Mouse (Mus musculus): ENCODE results near the gene Cd6. TPM values are rescaled to one million over a fixed set of nuclear protein-coding genes. Genes with fewer than 3 reads are reported as not detected.

The Cd6 gene
- total RNA-seq, 2 experiments from 2014 or later, result not detected

GRCm38 (mm10) chr19:10841721-10842626 lies 12.1 kb upstream of the Cd6 start:
- no peak for DNase-seq
- intact Hi-C loops (cut with DNase I; ENCODE audit: low total_unique reads), result no loop called here

- intact Hi-C loops (cut with DNase I; ENCODE audit: low total_unique reads), result no loop called here
- no peak for DNase-seq
Observed at GRCm38 (mm10) chr19:10839010-10839892, 9.4 kb upstream of the Cd6 start, which contains the start of gene Slc15a3. Gene Slc15a3, plus strand, starts transcription at chr19:10839727.

DNA sequence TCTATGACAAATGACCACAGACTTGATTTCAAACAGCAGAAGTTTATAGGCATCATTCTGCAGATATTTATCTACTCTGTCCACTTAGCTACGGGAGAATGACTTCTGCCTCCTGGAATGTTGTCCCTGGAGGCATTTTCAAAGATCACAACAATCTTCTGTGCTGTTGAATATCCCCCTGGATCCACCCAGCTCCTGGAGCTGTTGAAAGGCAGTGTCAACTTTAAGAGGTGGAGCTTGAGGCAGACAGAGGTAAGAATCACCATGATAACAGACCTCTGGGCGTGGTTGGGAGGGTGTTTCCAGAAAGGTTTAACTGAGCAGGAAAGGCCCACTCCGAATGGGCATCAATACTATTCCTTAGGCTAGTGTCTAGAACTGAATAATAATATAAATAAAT lies 5.8 kb upstream of the Cd6 start:
- intact Hi-C loops (cut with DNase I; ENCODE audit: low total_unique reads), result no loop called here
- no peak for DNase-seq

DNA sequence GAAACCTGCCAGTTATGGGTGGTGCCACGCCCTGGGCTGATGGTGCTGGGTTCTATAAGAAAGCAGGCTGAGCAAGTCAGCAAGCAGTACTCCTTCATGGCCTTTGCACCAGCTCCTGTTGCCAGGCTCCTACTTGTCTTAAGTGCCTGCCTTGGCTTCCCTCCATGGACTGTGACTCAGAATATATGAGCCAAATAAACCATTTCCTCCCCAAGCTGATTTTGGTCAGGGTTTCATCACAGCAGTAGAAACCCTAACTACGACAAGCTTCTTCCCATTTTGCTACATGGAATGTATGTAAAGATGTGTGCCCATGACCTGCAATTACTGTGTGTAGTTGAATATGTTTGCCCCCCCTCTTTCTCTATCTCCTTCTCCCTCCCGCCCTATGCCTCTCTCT lies 3.8 kb upstream of the Cd6 start:
- intact Hi-C loops (cut with DNase I; ENCODE audit: low total_unique reads), result no loop called here
- DNase-seq, result no peak

- intact Hi-C loops (cut with DNase I; ENCODE audit: low total_unique reads), result no loop called here
- DNase-seq, result no peak
Observed at GRCm38 (mm10) chr19:10832030-10832429, 2.2 kb upstream of the Cd6 start.

DNA sequence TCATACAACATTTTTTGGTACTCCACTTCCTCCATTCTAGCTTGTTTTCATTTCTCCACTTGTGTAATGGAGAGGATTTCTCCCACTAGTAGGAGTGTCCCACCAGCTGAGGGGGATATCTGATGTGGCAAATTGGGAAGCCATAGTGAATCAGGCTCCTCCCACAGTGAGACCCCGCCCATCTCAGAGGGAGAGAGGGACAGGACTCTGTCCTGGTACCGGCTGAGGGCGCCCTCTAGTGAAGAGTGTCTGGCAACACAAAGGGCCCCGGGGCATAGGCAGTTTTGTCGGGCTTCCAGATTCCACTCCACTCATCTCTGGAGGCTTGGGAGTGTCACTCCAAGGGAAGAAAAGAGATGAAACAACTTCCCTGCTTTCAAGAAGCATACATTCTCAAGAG lies 1.6 kb upstream of the Cd6 start:
- peak; percentile 76 for DNase-seq
- intact Hi-C loops (cut with DNase I; ENCODE audit: low total_unique reads), result no loop called here

- intact Hi-C loops (cut with DNase I; ENCODE audit: low total_unique reads), result loop anchor here (5.0 kb wide), 1 partner anchor 116 kb away; no protein-coding TSS in a partner anchor
- no peak for DNase-seq
Observed at GRCm38 (mm10) chr19:10828321-10828720, 1.5 kb downstream of the Cd6 start.

DNA sequence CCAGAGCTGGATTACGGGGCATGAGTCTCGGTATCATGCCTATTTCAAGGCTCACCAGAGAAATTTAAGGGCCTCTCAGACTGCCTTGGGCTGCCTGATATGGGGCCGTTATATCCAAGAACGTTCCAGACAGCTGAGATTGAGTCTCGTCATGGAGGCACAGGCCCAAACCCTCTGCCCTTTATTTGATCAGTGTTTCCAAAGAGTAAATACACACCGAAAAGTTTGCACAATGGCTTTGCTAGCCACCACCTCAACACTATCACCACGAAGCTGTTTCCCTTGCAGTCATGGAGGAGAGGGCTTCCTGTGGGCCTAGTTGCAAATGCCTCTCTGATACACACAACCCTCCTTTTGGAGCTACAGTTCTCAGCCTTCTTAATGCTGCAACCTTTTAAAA lies 5.8 kb downstream of the Cd6 start:
- intact Hi-C loops (cut with DNase I; ENCODE audit: low total_unique reads), result loop anchor here (5.0 kb wide), 1 partner anchor 102 kb away; no protein-coding TSS in a partner anchor
- no peak for DNase-seq

- intact Hi-C loops (cut with DNase I; ENCODE audit: low total_unique reads), result loop anchor here (5.0 kb wide), 1 partner anchor 100 kb away; no protein-coding TSS in a partner anchor
- no peak for DNase-seq
Observed at GRCm38 (mm10) chr19:10822534-10822933, 7.3 kb downstream of the Cd6 start.

- intact Hi-C loops (cut with DNase I; ENCODE audit: low total_unique reads), result loop anchor here (5.0 kb wide), 1 partner anchor 99 kb away; no protein-coding TSS in a partner anchor
Observed at GRCm38 (mm10) chr19:10821319-10821718, 8.5 kb downstream of the Cd6 start.

GRCm38 (mm10) chr19:10818217-10818946 lies 11.5 kb downstream of the Cd6 start:
- DNase-seq, result no peak
- intact Hi-C loops (cut with DNase I; ENCODE audit: low total_unique reads), result no loop called here

More at GRCm38 (mm10) chr19:10821319-10821718, 8.5 kb downstream of the Cd6 start:
- no peak for DNase-seq

GRCm38 (mm10) chr19:10816462-10816861 lies 13.4 kb downstream of the Cd6 start:
- DNase-seq, result no peak
- intact Hi-C loops (cut with DNase I; ENCODE audit: low total_unique reads), result no loop called here

GRCm38 (mm10) chr19:10815871-10816270 lies 14.0 kb downstream of the Cd6 start:
- no peak for DNase-seq
- intact Hi-C loops (cut with DNase I; ENCODE audit: low total_unique reads), result no loop called here

- no peak for DNase-seq
- intact Hi-C loops (cut with DNase I; ENCODE audit: low total_unique reads), result no loop called here
Observed at GRCm38 (mm10) chr19:10813905-10814304, 16.0 kb downstream of the Cd6 start.

DNA sequence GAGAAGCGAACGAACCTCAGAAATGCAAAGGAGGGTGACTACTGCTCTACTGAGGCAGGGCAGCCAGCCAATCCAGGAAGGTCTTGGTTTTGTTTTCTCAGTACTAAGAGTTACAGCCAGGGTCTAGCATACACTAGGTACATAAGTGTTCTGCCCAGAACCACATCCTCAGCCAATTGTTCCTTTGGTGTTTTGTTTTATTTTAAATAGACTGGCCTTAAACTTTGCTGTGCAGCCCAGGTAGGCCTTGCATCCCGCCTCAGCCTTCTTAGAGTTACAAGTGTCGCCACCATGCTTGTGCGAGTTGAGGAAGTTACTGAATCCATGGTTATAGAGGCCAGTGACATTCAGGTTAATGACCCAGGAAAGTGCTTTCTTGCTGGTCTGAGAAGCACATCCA lies 16.8 kb downstream of the Cd6 start:
- intact Hi-C loops (cut with DNase I; ENCODE audit: low total_unique reads), result no loop called here
- no peak for DNase-seq

DNA sequence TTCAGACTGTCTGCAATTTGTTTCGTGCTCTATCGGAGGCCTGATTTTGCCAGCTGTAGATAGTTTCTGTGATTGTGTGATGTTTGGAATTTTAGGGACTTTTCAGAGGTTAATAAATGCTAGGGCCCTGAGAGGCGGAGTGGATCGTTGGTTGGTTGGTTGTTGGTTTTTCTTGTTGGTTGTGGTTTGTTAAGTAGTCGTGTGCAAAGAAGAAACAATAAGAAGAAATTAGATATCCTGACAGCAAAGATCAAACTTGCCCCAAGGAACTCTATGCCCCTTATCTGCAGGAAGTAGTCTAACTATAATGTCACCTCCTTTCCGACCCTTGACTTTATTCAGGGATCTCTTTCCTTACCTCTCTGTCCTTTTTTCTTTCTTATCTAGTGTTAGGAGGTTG lies 18.4 kb downstream of the Cd6 start:
- no peak for DNase-seq
- intact Hi-C loops (cut with DNase I; ENCODE audit: low total_unique reads), result no loop called here

DNA sequence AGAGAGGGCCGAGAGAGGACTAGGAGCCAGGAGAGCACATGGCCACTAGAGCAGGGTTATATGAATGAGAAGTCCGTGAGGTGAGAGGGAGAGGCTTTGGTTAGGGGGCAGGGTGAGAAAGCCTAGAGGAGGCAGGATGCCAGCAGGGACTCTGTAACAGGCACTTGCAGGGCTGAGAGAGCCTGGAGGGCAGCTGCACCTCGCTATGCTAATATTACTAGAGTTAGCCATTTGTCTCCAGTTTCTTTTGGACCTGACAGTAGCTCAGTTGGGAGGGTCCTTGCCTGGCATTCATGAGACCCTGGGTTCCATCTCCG lies 19.7 kb downstream of the Cd6 start:
- intact Hi-C loops (cut with DNase I; ENCODE audit: low total_unique reads), result no loop called here
- DNase-seq, result no peak

DNA sequence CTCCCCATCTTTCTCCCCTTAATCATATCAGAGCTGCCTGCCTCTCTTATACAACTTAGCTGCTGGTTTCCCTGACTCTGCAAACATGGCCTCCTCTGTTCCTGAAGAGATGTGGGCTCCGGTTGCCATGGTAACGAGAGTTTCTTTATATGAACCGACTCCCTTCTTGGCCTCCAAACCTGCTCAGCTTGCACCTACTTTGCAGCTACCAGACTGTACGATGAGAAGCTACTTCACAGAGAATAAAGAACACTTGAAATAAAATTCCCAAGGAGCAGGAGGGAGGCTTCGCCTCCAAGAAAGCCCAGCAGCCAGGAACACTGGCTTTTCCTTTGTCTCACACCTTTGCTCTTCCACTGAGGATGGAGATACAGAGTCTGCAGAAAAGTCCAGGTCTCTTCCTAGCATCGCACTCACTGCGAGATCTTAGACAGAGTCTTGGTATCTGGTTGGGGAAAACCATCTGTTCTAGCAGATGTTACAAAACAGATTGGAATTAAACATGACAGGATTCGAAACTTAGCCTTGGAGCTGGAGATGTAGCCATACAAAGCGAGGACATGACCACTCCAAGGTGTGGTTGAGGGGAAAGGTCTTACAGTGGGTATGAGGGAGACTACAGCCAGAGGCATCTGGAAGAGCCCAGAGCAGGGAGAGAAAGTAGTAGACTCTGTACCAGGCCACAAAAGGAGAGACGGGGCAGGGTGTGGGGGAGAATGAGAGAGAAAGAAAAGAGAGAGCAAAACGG lies 20.3 kb downstream of the Cd6 start:
- intact Hi-C loops (cut with DNase I; ENCODE audit: low total_unique reads), result no loop called here
- no peak for DNase-seq
